Mouse (Mus musculus): ENCODE data around the gene Cd300ld4.
"Not testable (repeated sequence)": the region's sequence is repeated elsewhere in the genome, so short reads cannot be mapped to it uniquely, and the experiment has no call there.

The Cd300ld4 gene

DNA sequence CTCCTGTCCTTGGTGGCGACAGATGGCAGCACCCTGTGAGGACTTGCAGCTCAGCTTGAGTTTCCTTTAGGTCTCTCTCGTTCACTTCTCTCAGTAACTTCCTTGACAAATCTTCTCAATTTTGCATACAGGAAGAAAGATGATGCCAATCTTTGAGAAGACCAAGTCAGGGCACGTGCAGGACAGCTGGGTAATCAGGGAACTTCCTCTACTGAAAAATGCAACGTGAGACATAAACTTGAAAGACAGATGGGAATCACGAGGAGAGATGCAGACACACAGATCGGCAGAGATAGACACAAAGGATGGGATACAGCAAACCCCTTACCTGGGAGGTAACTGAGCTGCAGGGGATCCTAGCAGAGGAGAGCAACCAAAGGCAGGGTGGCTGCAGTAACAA is at the start of gene Cd300ld4:
Cd300ld4 (minus strand) TSS at position 101 of the 400 bp plus-strand sequence.
- not testable (repeated sequence) for DNase-seq (ENCODE audit: low read depth, low spot score)

DNA sequence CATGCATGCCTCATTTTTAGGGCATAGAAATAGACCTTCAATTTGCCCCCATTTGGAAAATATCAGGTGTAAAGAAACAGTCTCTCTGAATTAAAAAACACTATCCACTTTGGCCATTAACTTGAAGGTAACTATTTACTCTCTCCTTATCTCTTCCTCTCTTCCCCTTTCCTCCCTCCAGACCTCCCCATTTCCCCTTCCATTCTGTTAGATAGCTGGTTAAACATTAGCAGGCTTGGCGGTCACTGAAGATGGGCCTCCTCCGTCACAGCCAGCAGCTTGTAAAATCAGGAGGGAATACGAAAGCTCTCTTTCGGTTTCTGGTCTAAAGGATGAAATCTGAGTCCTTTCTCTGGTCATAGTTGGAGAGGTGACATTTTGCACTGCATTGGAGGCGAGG is 49.0 kb upstream of the Cd300ld4 start:
- DNase-seq (ENCODE audit: low read depth, low spot score), result no peak

DNA sequence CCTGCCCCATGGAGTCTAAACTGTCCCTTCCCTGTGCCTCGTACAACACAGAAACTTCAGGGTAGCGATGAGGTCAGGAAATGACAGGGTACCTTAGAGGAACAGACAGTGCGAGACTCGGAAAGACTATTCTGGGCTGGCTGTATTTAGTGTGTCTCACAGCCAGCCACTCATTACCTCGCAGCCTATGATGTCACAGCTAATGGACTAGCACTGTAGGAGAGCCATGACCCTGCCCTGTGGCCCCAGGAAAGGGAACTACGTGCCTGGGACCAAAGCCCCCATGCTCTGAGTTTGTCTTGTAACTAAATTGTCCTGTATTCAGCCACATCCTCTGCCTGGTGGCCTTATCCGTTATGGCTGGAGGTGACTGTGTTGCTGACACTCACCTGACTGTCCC is 48.6 kb upstream of the Cd300ld4 start:
- DNase-seq (ENCODE audit: low read depth, low spot score), result no peak

DNA sequence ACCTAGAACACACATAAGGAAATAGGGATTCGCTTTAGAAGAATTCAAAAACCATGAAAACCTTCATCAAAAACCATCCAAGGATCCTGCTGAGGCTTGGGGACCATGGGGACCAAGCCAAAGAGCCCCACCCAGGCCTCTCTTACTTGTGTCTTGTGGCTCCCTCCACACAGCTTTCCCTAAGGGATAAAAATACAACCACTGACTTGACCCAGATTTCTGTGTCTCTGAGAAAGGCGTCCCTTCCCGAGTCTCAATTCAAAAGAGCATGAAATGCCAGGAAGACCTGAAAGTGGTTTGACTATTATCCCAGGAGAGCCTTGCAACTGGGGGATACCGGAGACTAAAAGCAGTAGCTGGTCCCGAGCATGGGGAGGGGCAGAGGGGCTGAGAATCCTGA is 46.2 kb upstream of the Cd300ld4 start:
- no peak for DNase-seq (ENCODE audit: low read depth, low spot score)

DNA sequence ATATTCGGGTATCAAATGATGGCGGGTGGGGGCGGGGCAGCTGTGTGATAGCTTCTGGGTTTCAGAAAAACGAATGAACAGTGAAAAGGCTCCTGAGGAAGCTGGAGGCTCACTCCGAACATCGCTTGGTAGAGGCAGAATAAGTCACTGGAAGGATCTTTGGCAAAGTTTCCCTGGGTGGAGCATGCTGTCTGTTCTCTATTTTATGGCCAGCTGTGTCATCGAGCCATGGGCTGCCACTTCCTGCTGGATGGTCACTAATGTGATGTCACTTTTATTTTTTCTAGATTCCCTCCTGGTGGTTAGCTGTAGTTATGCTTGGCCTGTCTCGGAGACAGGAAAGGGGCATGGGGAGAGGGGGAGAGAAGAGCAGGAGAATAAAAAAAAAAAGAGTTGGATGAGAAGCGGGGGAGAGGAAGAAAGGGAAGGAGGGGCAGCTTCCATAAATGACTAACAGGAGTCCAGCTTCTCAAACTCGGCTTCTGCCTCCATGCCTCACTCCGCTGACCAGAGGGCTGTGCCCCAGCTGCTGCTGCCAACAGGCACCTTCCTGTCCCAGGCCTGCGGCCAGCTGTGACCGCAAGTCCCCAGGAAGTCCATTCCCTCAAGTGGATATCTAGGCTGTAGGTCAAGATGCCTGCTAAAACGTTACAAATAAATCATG is 45.0 kb upstream of the Cd300ld4 start:
- DNase-seq (ENCODE audit: low read depth, low spot score), result no peak

DNA sequence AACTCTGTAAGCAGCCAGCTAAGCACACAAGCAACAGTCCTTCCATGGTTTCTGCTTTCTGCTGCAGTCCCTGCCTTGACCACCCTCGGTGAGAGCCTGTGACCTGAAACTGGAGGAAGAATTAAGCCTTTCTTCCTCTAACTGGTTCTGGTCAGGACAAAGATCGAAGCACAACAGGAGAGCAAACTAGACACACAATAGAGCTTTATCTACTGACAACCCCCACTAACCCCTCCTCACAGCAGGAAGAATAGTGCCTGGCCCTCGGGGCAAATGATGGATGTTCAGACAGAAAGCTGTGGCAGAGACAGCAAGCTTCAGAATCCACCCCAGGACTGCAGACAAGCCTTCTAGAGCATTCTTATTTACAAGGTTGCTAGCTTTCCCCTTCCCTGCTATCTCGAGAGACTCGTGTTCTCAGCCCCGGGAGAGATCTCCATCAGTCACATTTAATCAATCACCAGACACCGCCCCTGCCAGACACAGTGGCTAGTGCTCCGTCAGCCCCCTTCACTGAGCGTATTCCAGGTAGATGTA is 44.3 kb upstream of the Cd300ld4 start:
- peak; percentile 92 for DNase-seq (ENCODE audit: low read depth, low spot score)

DNA sequence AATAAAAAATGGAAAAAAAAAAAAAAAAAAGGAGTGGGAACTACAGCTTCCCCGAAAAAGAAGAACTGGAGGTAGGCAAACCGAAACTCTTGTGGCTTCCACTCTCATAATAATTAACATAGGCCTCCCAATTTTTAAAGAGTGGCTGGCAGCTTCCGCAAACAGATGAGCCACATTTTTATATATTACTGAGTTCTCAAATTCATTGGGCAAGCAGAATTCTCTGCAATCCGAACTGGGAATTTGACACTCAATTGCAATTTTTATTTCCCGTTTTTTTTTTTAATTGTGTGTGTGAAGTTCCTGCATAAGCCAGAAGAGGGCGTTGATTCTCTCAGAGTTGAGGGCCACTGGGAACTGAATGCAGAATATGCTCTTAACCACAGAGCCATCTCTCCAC is 40.0 kb upstream of the Cd300ld4 start:
- no peak for DNase-seq (ENCODE audit: low read depth, low spot score)

DNA sequence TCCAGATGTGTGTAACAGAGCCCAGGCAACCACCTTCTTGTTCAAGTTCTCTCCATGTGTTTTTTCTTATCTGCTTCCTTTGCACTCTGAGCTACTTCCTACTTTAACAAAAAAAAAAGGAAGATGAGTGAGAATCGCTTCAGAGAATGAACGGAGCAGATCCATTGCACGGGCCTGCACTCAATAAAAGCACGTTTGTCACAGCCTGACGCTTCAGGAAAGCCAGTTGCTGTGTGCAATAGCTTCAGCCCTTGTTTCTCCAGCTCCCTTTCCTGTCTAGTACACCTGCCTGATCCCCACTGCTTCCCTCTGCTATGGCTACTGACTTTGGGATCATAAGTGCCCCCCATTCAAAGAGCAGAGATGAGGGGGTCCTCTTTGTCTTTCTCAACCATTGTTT is 35.3 kb upstream of the Cd300ld4 start, which contains the start of gene Cd300e:
Cd300e (minus strand) TSS at position 101 of the 400 bp plus-strand sequence.
- no peak for DNase-seq (ENCODE audit: low read depth, low spot score)

DNA sequence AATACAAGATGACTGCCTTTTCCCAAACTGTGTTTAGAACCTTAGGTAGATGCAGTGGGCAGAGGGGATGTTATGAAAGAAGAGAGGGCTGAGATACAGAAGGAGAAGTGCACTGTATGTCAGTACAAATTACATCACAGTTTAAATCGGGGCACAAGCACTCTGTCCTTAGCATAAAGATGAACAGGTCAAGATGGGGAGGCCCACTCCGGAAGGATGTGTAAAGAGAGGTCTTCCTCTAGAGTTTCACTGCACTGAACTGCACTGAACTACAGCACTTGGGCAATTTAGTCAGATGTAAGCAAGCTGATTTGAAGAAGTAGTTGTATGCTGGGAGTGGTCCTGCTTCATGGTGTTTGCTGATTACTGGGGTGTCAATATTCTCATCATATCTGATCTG is 33.0 kb upstream of the Cd300ld4 start:
- no peak for DNase-seq (ENCODE audit: low read depth, low spot score)

DNA sequence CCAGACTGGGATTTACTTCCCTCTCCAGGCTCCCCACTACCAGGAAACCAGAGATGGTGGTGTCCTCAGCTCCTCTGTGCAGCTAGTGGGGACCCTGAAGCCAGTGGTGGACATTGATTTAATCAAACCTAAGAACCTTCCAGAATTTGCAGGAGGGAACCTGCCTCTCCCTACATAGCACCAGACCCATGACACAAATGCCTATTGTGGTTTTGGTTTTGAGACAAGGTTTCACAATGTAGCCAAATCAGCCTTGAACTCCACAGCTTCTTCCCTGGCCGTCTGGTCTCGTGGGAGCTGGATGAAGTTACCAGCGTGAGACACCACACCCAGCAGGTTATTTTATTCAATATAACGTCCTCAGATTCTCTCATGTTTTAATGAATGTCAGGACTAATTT is 31.9 kb upstream of the Cd300ld4 start:
- DNase-seq (ENCODE audit: low read depth, low spot score), result no peak

DNA sequence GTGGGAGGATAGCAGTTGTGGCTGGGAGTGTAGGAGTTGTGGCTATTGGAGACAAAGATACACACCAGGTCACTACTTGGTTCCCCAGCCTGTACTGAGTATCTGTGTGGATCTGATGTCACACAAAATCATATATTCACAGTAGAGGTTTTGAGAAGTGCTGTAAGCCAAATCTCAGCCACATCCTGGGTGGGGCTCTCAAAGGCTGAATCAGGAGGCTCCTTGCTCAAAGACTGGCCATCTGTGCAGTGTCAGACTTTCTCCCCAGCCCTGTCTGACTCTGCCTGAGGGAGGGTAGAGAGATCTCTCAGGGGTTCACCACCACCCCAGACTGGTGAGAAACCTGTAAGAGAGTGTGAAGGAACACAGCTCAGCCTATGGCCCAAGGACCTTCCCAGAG is 27.7 kb upstream of the Cd300ld4 start:
- DNase-seq (ENCODE audit: low read depth, low spot score), result no peak

DNA sequence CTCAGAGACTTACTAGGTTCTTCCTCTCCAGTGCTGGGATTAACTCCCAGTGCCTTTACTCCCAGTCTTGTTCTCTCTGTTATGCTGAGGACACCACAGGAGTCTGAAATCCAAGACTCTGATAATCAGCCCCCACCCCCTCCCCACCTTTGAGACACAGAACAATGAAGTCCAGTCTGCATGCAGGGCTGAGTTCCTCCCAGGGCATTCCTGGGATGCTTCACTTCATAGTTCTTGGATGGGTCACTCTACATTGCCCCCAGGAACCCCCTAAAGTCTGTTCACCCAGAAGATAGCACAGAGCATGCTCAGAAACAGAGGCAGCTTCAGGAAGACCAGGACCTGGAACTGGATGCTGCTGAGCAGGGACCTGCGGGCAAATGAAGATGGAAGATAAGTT is 26.2 kb upstream of the Cd300ld4 start:
- peak; percentile 40 for DNase-seq (ENCODE audit: low read depth, low spot score)

DNA sequence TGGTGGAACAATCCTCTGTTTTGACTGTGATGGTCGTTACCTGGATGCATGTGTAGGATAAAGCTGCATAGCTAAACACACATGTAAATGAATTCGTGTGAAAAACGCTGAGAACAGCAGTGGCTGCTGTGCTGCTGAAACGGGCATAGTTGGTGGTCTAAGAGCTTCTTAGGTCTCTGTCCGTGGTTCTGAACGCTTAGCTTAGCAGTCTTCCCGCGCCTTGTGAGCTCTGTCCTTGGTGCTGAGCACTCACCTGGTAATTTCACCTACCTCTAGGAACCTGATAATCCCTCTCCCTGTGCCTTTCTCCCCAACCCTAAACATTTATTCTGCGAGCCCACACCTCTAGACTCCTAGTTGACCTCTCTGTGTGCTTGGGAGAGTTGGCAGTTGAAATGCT is 25.4 kb upstream of the Cd300ld4 start:
- DNase-seq (ENCODE audit: low read depth, low spot score), result peak; percentile 87

DNA sequence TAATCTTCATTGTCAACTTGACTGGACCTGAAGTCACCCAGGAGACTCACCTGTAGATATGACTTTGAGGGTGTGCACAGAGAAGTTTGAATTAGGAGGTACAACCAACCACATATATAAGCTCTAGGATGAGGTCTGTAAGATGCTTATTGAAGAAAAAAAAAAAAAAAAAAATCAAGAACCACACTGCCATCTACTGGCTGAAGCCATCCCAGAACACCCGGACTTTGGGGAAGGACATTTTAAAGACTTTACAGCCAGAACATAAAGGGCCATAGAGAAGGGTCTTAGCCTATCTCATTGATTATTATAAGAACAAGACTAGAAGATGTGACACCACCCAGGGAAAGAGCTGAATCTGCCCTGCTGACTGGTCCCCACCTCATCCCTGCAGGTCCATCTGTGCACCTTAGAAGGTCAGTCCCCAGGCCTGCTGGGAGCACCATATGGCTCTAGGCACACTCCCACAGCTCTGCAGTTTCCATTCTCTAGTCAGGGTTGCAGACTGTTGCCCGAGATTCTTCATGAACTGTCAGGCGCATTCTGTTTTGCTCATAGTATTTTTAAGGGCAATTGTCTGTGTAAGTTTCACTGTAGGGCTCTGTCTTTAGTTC is 22.6 kb upstream of the Cd300ld4 start:
- peak; percentile 39 for DNase-seq (ENCODE audit: low read depth, low spot score)

DNA sequence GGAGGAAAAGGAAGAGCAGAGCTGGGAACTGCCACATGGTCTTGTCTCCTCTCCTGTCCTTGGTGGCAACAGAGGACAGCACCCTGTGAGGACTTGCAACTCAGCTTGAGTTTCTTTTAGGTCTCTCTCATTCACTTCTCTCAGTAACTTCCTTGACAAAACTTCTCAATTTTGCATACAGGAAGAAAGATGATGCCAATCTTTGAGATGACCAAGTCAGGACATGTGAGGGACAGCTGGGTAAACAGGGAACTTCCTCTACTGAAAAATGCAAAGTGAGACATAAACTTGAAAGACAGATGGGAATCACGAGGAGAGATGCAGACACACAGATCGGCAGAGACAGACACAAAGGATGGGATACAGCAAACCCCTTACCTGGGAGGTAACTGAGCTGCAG is 21.4 kb upstream of the Cd300ld4 start, which contains the start of gene Cd300ld3:
Cd300ld3 (minus strand) TSS at position 151 of the 400 bp plus-strand sequence.
- DNase-seq (ENCODE audit: low read depth, low spot score), result no peak

DNA sequence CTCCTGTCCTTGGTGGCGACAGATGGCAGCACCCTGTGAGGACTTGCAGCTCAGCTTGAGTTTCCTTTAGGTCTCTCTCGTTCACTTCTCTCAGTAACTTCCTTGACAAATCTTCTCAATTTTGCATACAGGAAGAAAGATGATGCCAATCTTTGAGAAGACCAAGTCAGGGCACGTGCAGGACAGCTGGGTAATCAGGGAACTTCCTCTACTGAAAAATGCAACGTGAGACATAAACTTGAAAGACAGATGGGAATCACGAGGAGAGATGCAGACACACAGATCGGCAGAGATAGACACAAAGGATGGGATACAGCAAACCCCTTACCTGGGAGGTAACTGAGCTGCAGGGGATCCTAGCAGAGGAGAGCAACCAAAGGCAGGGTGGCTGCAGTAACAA is 10.9 kb upstream of the Cd300ld4 start, which contains the start of gene Cd300ld5:
Cd300ld5 (minus strand) TSS at position 101 of the 400 bp plus-strand sequence.
- DNase-seq (ENCODE audit: low read depth, low spot score), result not testable (repeated sequence)

DNA sequence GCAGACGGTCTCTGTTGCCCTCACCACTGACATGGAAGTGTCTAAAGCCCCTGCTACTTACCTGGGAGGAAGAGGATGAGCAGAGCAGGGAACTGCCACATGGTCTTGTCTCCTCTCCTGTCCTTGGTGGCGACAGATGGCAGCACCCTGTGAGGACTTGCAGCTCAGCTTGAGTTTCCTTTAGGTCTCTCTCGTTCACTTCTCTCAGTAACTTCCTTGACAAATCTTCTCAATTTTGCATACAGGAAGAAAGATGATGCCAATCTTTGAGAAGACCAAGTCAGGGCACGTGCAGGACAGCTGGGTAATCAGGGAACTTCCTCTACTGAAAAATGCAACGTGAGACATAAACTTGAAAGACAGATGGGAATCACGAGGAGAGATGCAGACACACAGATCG is 10.7 kb downstream of the Cd300ld4 start, which contains the start of gene Cd300ld2:
Cd300ld2 (minus strand) TSS at position 101 of the 400 bp plus-strand sequence.
- not testable (repeated sequence) for DNase-seq (ENCODE audit: low read depth, low spot score)

DNA sequence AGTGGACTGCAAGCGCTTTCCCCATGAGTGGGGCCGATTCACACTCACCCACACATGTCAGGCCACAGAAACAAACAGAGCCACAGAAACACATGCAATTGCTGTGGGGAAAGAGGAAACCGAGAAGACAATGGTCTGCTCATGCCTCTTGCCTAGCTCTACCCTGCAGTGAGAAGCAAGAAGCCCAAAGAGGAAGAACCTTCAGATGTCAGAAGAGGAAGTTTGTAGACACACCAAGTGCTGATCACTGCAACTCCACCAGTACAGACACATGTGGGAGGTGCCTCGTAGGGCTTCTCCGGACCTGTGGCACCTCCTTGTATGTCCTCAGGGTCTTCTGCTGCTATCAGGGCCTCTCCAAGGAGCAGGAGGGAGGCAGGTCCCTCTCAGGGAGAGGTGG is 22.7 kb downstream of the Cd300ld4 start:
- no peak for DNase-seq (ENCODE audit: low read depth, low spot score)

DNA sequence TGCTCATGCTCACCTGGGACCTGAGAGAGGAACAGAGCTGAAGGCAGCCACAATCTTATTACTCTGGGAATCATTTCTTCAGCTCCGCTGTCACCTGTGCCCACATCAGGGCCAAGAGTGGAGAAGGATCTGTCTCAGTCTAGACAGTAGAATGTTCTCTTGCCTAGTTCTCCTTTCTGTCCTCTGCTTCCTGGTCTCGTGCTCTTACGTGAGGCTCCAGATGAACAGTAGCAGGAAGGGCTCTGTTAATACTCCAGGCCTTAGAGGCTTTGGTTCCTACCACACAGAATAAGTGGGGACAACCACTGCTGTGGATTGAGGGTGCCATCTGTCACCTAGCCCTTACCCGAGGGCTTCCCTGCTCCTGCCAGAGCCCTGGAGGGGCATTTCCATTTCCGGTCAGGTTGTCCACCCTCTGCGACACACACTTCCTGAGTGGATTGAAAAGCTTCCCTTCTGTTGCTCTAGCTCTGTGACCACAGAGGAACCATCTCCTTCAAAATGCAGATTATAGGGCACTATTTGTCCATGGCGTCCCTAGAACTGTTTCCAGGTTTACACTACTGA is 25.3 kb downstream of the Cd300ld4 start, which contains the start of gene Cd300c2:
Cd300c2 (minus strand) TSS at position 407 of the 567 bp plus-strand sequence.
- no peak for DNase-seq (ENCODE audit: low read depth, low spot score)

DNA sequence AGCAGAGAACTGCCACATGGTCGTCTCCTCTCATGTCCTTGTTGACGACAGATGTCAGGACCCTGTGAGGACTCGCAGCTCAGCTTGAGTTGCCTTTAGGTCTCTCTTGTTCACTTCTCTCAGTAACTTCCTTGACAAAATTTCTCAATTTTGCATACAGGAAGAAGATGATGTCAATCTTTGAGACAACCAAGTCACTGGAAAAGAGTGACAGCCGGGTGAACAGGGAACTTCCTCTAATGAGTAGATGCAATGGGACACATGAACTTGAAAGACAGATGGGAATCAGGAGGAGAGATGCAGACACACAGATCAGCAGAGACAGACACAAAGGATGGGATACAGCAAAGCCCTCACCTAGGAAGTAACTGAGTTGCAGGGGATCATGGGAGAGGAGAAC is 37.0 kb downstream of the Cd300ld4 start, which contains the start of gene Cd300ld:
Cd300ld (minus strand) TSS at position 130 of the 400 bp plus-strand sequence.
- DNase-seq (ENCODE audit: low read depth, low spot score), result no peak

DNA sequence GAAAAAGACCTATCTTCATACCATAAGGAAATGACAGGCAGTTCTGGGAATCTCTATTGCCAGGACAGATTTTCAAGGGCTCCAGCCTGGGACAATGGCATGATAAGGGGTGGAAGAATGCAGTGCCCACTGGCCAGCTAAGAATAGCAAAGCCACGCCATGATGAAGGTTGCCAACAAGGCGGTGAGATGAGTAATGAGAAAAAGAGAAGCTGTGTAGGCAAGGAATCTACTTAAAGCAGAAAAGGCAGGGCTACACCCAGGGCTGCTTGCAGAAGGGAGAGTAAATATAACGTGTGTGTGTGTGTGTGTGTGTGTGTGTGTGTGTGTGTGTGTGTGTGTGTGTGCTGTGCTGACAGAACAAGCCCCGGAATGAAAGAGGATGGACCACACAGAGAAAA is 44.9 kb downstream of the Cd300ld4 start:
- DNase-seq (ENCODE audit: low read depth, low spot score), result no peak

DNA sequence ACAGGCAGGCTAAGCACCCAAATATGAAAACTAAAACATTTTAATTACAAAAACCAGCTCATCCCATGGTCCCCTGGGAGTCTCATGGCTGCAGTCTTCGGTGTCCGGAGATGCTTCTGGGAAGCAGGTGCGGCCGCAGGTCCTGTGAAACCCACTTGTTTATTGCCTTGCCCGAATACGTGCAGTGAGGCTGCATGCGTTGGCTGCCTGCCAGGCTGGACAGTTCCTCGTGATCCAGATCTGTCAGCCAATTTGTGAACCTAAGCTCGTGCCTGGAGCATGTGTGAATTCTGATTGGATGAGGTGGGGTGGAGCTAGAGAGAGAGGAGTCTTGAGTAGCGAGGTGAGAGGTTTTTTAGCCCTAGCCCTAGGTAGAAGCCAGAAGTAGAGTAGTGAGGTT is 54.1 kb downstream of the Cd300ld4 start:
- no peak for DNase-seq (ENCODE audit: low read depth, low spot score)

Data from ZHBTc4 (cell line).